Mouse (Mus musculus): ENCODE measurements around the gene Matn4. TPM values are rescaled to one million over a fixed set of nuclear protein-coding genes. Genes with fewer than 3 reads are reported as not detected.

The Matn4 gene
- polyA plus RNA-seq, 1 experiment: 0.82 TPM

GRCm38 (mm10) chr2:164432541-164433191 is 27.7 kb upstream of the Matn4 start:
- Histone ChIP-seq H3K4me1 (replicated peaks; ENCODE audit: control insufficient read depth, insufficient read depth, low read length) (peaks cover 7% of the 10 kb centered on the region; the same call in 1 of the 2 replicates), H3K27me3 (ENCODE audit: control insufficient read depth, insufficient read depth, low read length) (no peaks in the 10 kb centered on the region), H3K4me3 (ENCODE audit: control insufficient read depth, insufficient read depth, low read length) (no peak overlapping the region), H3K36me3 (ENCODE audit: control insufficient read depth, insufficient read depth, low read length) (no peaks in the 10 kb centered on the region), H3K27ac (ENCODE audit: control insufficient read depth, insufficient read depth, low read length) (no peak overlapping the region)
- 79% methylated on average over 22 of the region's 22 CpGs for WGBS
- no peak for DNase-seq
- no peak for TF ChIP-seq CTCF (IDR thresholded peaks at IDR 0.05; ENCODE audit: borderline replicate concordance, control insufficient read depth, extremely low read depth, insufficient read depth, low read length, poor library complexity)

- no peak for TF ChIP-seq POLR2A (IDR thresholded peaks at IDR 0.05; ENCODE audit: control insufficient read depth, extremely low read depth, insufficient read depth, low read length, poor library complexity)
- TF ChIP-seq CTCF (IDR thresholded peaks at IDR 0.05; ENCODE audit: borderline replicate concordance, control insufficient read depth, extremely low read depth, insufficient read depth, low read length, poor library complexity): no peak
- WGBS: 91% methylated on average over 9 of the region's 9 CpGs
- H3K27ac ChIP-seq (ENCODE audit: control insufficient read depth, insufficient read depth, low read length): no peak overlapping the region
These were observed 26.9 kb upstream of the Matn4 start for GRCm38 (mm10) chr2:164431676-164432465.

GRCm38 (mm10) chr2:164430697-164431096 is 25.7 kb upstream of the Matn4 start:
- Histone ChIP-seq H3K36me3 (ENCODE audit: control insufficient read depth, insufficient read depth, low read length) (no peaks in the 10 kb centered on the region), H3K27me3 (ENCODE audit: control insufficient read depth, insufficient read depth, low read length) (no peaks in the 10 kb centered on the region), H3K4me1 (replicated peaks; ENCODE audit: control insufficient read depth, insufficient read depth, low read length) (peaks cover 4% of the 10 kb centered on the region; the same call in 1 of the 2 replicates)

More at GRCm38 (mm10) chr2:164431676-164432465, 26.9 kb upstream of the Matn4 start:
- no peaks in the 10 kb centered on the region for H3K27me3 ChIP-seq (ENCODE audit: control insufficient read depth, insufficient read depth, low read length)
- H3K4me3 ChIP-seq (ENCODE audit: control insufficient read depth, insufficient read depth, low read length): no peak overlapping the region
- peaks cover 7% of the 10 kb centered on the region; the same call in 1 of the 2 replicates for H3K4me1 ChIP-seq (replicated peaks; ENCODE audit: control insufficient read depth, insufficient read depth, low read length)
- no peak for DNase-seq
- no peaks in the 10 kb centered on the region for H3K36me3 ChIP-seq (ENCODE audit: control insufficient read depth, insufficient read depth, low read length)

GRCm38 (mm10) chr2:164429881-164430615 is 25.1 kb upstream of the Matn4 start:
- Histone ChIP-seq H3K4me1 (replicated peaks; ENCODE audit: control insufficient read depth, insufficient read depth, low read length) (0 out of 2 replicates have a peak, but pooled peaks cover 2% of the 10 kb centered on the region), H3K4me3 (ENCODE audit: control insufficient read depth, insufficient read depth, low read length) (no peak overlapping the region), H3K27me3 (ENCODE audit: control insufficient read depth, insufficient read depth, low read length) (no peaks in the 10 kb centered on the region), H3K27ac (ENCODE audit: control insufficient read depth, insufficient read depth, low read length) (no peak overlapping the region), H3K36me3 (ENCODE audit: control insufficient read depth, insufficient read depth, low read length) (no peaks in the 10 kb centered on the region)
- WGBS: 87% methylated on average over 15 of the region's 15 CpGs
- no peak for DNase-seq
- TF ChIP-seq POLR2A (IDR thresholded peaks at IDR 0.05; ENCODE audit: control insufficient read depth, extremely low read depth, insufficient read depth, low read length, poor library complexity): no peak
- TF ChIP-seq CTCF (IDR thresholded peaks at IDR 0.05; ENCODE audit: borderline replicate concordance, control insufficient read depth, extremely low read depth, insufficient read depth, low read length, poor library complexity): no peak

More at GRCm38 (mm10) chr2:164430697-164431096, 25.7 kb upstream of the Matn4 start:
- TF ChIP-seq CTCF (IDR thresholded peaks at IDR 0.05; ENCODE audit: borderline replicate concordance, control insufficient read depth, extremely low read depth, insufficient read depth, low read length, poor library complexity) (no peak), POLR2A (IDR thresholded peaks at IDR 0.05; ENCODE audit: control insufficient read depth, extremely low read depth, insufficient read depth, low read length, poor library complexity) (no peak)
- DNase-seq: no peak
- H3K27ac ChIP-seq (ENCODE audit: control insufficient read depth, insufficient read depth, low read length): no peak overlapping the region
- 54% methylated on average over 7 of the region's 7 CpGs for WGBS
- no peak overlapping the region for H3K4me3 ChIP-seq (ENCODE audit: control insufficient read depth, insufficient read depth, low read length)

GRCm38 (mm10) chr2:164428451-164428850 is 23.5 kb upstream of the Matn4 start:
- Histone ChIP-seq H3K36me3 (ENCODE audit: control insufficient read depth, insufficient read depth, low read length) (no peaks in the 10 kb centered on the region), H3K4me1 (replicated peaks; ENCODE audit: control insufficient read depth, insufficient read depth, low read length) (peaks cover 12% of the 10 kb centered on the region), H3K27me3 (ENCODE audit: control insufficient read depth, insufficient read depth, low read length) (no peaks in the 10 kb centered on the region), H3K27ac (ENCODE audit: control insufficient read depth, insufficient read depth, low read length) (no peak overlapping the region), H3K4me3 (ENCODE audit: control insufficient read depth, insufficient read depth, low read length) (no peak overlapping the region)
- TF ChIP-seq CTCF (IDR thresholded peaks at IDR 0.05; ENCODE audit: borderline replicate concordance, control insufficient read depth, extremely low read depth, insufficient read depth, low read length, poor library complexity): no peak
- TF ChIP-seq POLR2A (IDR thresholded peaks at IDR 0.05; ENCODE audit: control insufficient read depth, extremely low read depth, insufficient read depth, low read length, poor library complexity): no peak
- WGBS: 91% methylated on average over 5 of the region's 5 CpGs
- no peak for DNase-seq

GRCm38 (mm10) chr2:164426952-164427351 is 22.0 kb upstream of the Matn4 start:
- H3K27ac ChIP-seq (ENCODE audit: control insufficient read depth, insufficient read depth, low read length): no peak overlapping the region
- H3K4me3 ChIP-seq (ENCODE audit: control insufficient read depth, insufficient read depth, low read length): no peak overlapping the region
- TF ChIP-seq CTCF (IDR thresholded peaks at IDR 0.05; ENCODE audit: borderline replicate concordance, control insufficient read depth, extremely low read depth, insufficient read depth, low read length, poor library complexity): no peak
- TF ChIP-seq POLR2A (IDR thresholded peaks at IDR 0.05; ENCODE audit: control insufficient read depth, extremely low read depth, insufficient read depth, low read length, poor library complexity): no peak
- no peaks in the 10 kb centered on the region for H3K36me3 ChIP-seq (ENCODE audit: control insufficient read depth, insufficient read depth, low read length)
- WGBS: 90% methylated on average over 5 of the region's 5 CpGs
- DNase-seq: no peak
- no peaks in the 10 kb centered on the region for H3K27me3 ChIP-seq (ENCODE audit: control insufficient read depth, insufficient read depth, low read length)
- peaks cover 25% of the 10 kb centered on the region for H3K4me1 ChIP-seq (replicated peaks; ENCODE audit: control insufficient read depth, insufficient read depth, low read length)
